Mouse (Mus musculus) ES-Bruce4 (cell line): Measurements from ENCODE around the gene Hist3h2ba. TPM values are rescaled to one million over a fixed set of nuclear protein-coding genes. Genes with fewer than 3 reads are reported as not detected.

ENCODE experiments used
- H3K27ac ChIP-seq: 2 replicates; pipeline ENCODE4 v1.5.1; 2012; ENCODE audit warnings: low read length, inconsistent platforms; ENCODE audit not compliant: insufficient read depth
- H3K27me3 ChIP-seq: 2 replicates; pipeline ENCODE4 v1.6.1; 2012; ENCODE audit warnings: mild to moderate bottlenecking, low read length, inconsistent platforms; ENCODE audit not compliant: control insufficient read depth, poor library complexity, insufficient read depth, severe bottlenecking
- H3K36me3 ChIP-seq: 2 replicates; pipeline ENCODE4 v1.6.1; 2012; ENCODE audit warnings: inconsistent platforms, mild to moderate bottlenecking, low read length, moderate library complexity; ENCODE audit not compliant: control insufficient read depth, poor library complexity, insufficient read depth, severe bottlenecking
- H3K4me1 ChIP-seq: one replicate; pipeline ENCODE4 v1.8.1; 2011; ENCODE audit warnings: low read length; ENCODE audit not compliant: control insufficient read depth, insufficient read depth
- H3K4me3 ChIP-seq: 2 replicates; pipeline ENCODE4 v1.5.1; 2011; ENCODE audit warnings: low read depth, mild to moderate bottlenecking, low read length
- H3K9ac ChIP-seq: 2 replicates; pipeline ENCODE4 v1.6.1; 2012; ENCODE audit warnings: low read depth, mild to moderate bottlenecking, inconsistent platforms; ENCODE audit not compliant: poor library complexity, severe bottlenecking
- H3K9me3 ChIP-seq: replicated peaks from 2 replicates; pipeline ENCODE4 v1.6.1; 2012; ENCODE audit warnings: mild to moderate bottlenecking, low read length, inconsistent platforms; ENCODE audit not compliant: control insufficient read depth, poor library complexity, insufficient read depth, severe bottlenecking
- CTCF ChIP-seq: IDR thresholded peaks from one replicate; pipeline ENCODE4 v1.8.1; 2011; ENCODE audit warnings: low read depth, low read length
- EP300 ChIP-seq: IDR thresholded peaks from 2 replicates; pipeline ENCODE4 v1.6.1; 2011; ENCODE audit warnings: low read depth, low read length; ENCODE audit not compliant: insufficient read depth
- POLR2A ChIP-seq: IDR thresholded peaks from one replicate; pipeline ENCODE4 v1.8.1; 2011; ENCODE audit warnings: low read length; ENCODE audit not compliant: insufficient read depth
- polyA plus RNA-seq: library from polyadenylated mRNA; stranded (reverse); fragments of >200 nt; gene quantifications from 2 replicates; pipeline ENCODE4 v1.2.4, GENCODE M21; 2011; ENCODE audit warnings: low read depth; ENCODE audit not compliant: missing spikeins, insufficient read depth, insufficient read length

The Hist3h2ba gene
- polyA plus RNA-seq, 1 experiment, result 8.0 TPM

DNA sequence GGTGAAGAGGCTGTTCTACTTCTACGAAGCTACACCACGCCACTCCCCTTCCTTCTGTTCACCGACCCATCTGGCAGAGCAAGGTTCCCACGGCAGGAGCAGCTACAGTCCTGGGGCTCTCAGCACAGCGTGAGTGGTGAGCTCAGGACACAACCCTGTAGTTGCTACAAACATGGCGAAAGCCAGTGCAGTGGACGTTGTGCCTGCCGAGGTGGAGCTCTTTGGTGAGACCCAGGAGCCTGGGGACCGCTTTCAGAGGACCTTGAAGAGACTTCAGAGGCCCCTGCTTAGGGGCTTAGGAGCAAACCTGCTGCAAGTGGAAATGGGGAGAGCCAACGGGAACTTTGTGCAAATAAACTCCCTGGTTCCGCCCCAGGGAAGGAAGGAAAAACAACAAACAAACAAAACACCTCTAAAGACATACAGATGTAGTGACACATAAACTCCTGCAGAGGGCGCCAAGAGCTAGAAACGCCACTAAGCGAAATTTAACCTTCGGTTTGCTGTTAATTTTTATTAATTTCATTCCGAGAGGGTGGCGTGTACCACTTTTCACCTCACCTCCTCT lies 34.2 kb upstream of the Hist3h2ba start:
- TF ChIP-seq CTCF (no peak), EP300 (no peak), POLR2A (no peak)
- H3K9ac ChIP-seq, result peak overlapping the region; percentile 2; the same call in 1 of the 2 replicates
- peak overlapping the region; percentile 50 for H3K4me3 ChIP-seq
- no peaks in the 10 kb centered on the region for H3K9me3 ChIP-seq
- H3K36me3 ChIP-seq, result no peaks in the 10 kb centered on the region
- H3K27me3 ChIP-seq, result no peaks in the 10 kb centered on the region
- no peak overlapping the region for H3K27ac ChIP-seq
- H3K4me1 ChIP-seq, result no peaks in the 10 kb centered on the region

DNA sequence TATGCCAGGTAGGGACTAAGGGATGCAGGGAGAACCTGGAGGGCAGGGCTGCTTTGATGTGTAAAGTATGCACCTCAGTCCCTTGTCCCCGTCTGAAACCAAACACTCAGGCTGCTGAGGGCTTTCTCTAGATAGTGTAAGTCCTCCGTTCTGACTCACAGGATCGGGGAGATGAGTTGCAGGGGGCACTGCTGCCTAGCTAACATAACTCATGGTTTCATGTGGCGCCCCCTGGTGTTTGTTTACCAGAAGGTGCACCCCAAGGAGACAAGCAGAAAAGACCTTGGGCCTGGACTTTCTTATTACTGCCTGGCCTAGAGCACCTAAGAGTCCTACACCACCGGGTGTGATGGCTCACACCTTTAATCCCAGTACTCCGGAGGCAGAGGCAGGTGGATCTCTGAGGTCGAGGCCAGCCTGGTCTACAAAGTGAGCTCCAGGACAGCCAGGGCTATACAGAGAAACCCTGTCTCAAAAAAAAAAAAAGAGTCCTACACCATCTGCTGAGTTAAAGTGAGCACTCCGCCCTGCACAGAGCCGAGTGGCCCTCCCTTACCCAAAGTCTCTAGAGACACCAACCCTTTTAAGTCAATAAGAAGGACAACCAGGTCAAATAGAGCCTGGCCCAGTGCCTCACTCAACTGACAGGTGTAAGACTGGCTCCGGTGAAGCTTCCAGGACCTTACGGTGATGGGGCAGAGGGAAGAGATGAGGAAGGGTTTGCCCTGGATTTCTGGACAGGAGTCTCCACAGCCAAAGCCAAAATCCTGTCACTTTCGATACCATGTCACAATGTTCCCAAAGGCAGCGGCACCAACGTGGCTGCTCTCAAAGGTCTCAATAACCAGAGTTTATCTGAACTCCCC lies 31.6 kb upstream of the Hist3h2ba start:
- Histone ChIP-seq H3K27me3 (no peaks in the 10 kb centered on the region), H3K4me1 (no peaks in the 10 kb centered on the region), H3K9ac (no peak overlapping the region), H3K9me3 (no peaks in the 10 kb centered on the region), H3K27ac (no peak overlapping the region), H3K36me3 (no peaks in the 10 kb centered on the region), H3K4me3 (no peak overlapping the region)
- no peak for TF ChIP-seq EP300
- TF ChIP-seq CTCF, result peak; percentile 67

DNA sequence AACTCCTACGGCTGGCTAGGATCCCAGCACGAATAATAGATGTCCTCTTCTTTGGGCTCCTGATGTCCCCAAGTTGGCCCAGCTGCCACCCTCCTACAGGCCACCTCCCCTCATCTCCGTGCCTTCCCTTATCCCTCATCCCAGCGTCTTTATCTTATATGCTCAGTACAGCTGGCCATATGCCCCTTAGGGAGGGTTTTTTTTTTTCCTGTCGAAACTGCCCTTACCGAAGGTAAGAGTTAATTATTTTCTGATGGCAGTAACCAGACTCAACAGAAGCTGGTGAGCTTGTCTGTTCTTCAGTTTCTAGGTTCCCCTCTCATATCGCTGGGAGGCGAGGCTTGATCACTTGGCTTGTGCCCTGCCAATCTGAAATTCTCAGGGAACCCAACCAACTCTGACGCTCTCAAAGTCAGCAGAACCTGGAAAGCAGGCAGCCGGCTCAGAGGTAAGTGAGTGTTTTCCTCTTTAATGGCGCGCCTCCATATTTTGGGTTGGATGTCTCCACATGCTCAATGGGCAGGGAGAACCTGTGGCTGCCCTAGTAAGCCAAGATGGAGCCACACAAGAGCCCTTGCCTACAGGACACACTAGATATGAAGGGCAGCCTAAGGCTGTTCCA lies 30.9 kb upstream of the Hist3h2ba start, which contains the start of gene Btnl10:
TSS of gene Btnl10 (plus strand) at position 164 of the 622 bp plus-strand sequence.
- Histone ChIP-seq H3K4me1 (no peaks in the 10 kb centered on the region), H3K36me3 (no peaks in the 10 kb centered on the region)
- TF ChIP-seq CTCF, result no peak
- TF ChIP-seq POLR2A, result no peak

DNA sequence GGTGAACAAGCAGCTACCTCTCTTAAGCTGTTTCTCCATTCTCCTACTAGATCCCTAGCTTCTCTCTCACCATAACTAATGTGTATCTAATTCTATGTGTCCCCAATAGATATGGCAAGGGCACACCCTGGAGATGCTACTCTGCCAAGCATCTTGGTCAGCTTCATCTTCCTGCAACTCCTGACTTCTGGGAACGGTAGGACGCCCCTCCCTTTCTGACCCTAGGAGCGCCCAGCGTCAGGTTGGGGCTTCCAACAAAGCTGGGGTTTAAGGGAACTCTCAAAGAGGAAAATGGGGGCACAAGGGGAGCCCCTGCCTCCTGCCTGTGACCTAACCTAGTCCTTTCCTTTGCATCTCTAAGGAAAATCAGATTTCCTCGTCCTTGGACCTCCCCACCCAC lies 30.0 kb upstream of the Hist3h2ba start:
- H3K4me3 ChIP-seq, result no peak overlapping the region
- H3K4me1 ChIP-seq, result no peaks in the 10 kb centered on the region
- no peak overlapping the region for H3K27ac ChIP-seq
- TF ChIP-seq EP300, result no peak
- TF ChIP-seq POLR2A, result no peak
- no peak for TF ChIP-seq CTCF
- H3K27me3 ChIP-seq, result no peaks in the 10 kb centered on the region
- H3K9ac ChIP-seq, result no peak overlapping the region
- H3K36me3 ChIP-seq, result no peaks in the 10 kb centered on the region
- H3K9me3 ChIP-seq, result no peaks in the 10 kb centered on the region

More for the DNA sequence above, 30.9 kb upstream of the Hist3h2ba start, which contains the start of gene Btnl10:
- no peak within 1 kb of the TSS for H3K9ac ChIP-seq
- H3K9me3 ChIP-seq, result no peaks in the 10 kb centered on the region
- H3K27me3 ChIP-seq, result no peaks in the 10 kb centered on the region
- no peak within 1 kb of the TSS for H3K27ac ChIP-seq
- H3K4me3 ChIP-seq, result no peak within 1 kb of the TSS

DNA sequence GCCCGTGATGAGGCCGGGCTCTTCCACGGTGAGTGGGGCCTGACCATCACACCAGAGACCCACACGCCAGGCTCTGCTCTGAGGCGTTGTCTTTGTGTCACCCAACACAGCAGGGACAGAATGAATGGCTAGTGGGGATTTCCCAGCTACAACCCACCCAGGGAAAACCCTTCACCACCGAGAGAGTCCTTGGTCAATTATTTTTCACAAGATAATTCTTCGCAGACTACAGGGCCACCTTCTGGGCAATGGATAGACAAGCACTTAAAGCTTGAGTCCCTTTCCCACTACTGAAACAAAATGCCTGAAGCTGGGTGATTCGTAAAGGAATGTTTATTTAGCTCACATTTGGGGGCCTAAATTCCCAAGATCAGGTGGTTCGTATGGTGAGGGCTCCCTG lies 26.3 kb upstream of the Hist3h2ba start:
- TF ChIP-seq EP300 (no peak), CTCF (no peak), POLR2A (no peak)
- Histone ChIP-seq H3K27me3 (no peaks in the 10 kb centered on the region), H3K9me3 (no peaks in the 10 kb centered on the region), H3K27ac (no peak overlapping the region), H3K4me1 (no peaks in the 10 kb centered on the region), H3K9ac (no peak overlapping the region), H3K36me3 (no peaks in the 10 kb centered on the region), H3K4me3 (no peak overlapping the region)

DNA sequence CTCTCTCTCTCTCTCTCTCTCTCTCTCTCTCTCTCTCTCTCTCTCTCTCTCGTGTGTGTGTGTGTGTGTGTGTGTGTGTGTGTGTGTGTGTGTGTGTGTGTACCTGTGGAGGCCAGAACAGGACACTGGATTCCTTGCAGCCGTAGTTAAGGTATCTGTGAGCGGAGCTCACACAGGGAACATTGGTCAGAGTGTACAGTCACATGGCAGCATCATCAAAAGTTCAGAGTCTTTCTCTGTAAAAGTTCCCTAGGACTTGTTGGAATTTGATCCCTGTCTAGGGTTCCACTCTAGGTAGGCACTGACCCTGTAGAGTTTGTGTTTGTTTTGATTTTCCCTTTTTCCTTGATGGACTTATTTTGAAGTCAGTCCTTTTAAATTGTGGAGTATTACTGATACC lies 22.1 kb upstream of the Hist3h2ba start:
- no peaks in the 10 kb centered on the region for H3K9me3 ChIP-seq
- H3K36me3 ChIP-seq, result no peaks in the 10 kb centered on the region
- TF ChIP-seq POLR2A, result no peak
- TF ChIP-seq CTCF, result no peak
- no peak for TF ChIP-seq EP300
- no peak overlapping the region for H3K27ac ChIP-seq
- H3K4me3 ChIP-seq, result no peak overlapping the region
- H3K27me3 ChIP-seq, result no peaks in the 10 kb centered on the region
- peaks cover 2% of the 10 kb centered on the region for H3K4me1 ChIP-seq
- H3K9ac ChIP-seq, result no peak overlapping the region
